Mouse (Mus musculus): ENCODE data around the gene Col7a1. TPM values are rescaled to one million over a fixed set of nuclear protein-coding genes. Genes with fewer than 3 reads are reported as not detected.

Col7a1 gene
- polyA plus RNA-seq, 1 experiment from 2014 or later = 2.2 TPM

- Histone ChIP-seq H3K9me3 (no peaks in the 10 kb centered on the region), H3K36me3 (replicated peaks) (peaks cover 4% of the 10 kb centered on the region; the same call in 1 of the 2 replicates), H3K27ac (no peak overlapping the region), H3K4me1 (no peaks in the 10 kb centered on the region; the same call in 1 of the 2 replicates), H3K9ac (no peak overlapping the region), H3K27me3 (no peaks in the 10 kb centered on the region), H3K4me2 (no peak overlapping the region), H3K4me3 (replicated peaks) (no peak overlapping the region)
- 82% methylated on average over 9 of the region's 9 CpGs for WGBS
- ATAC-seq (ENCODE audit: low FRiP score) = no peak
Measured at GRCm38 (mm10) chr9:109008081-109008480, 54.7 kb downstream of the Col7a1 start.

- 76% methylated on average over 9 of the region's 10 CpGs for WGBS
- H3K9me3 ChIP-seq = no peaks in the 10 kb centered on the region
- peaks cover 4% of the 10 kb centered on the region; the same call in 1 of the 2 replicates for H3K36me3 ChIP-seq (replicated peaks)
- H3K27ac ChIP-seq = no peak overlapping the region
- no peak for ATAC-seq (ENCODE audit: low FRiP score)
- H3K27me3 ChIP-seq = no peaks in the 10 kb centered on the region
- H3K4me2 ChIP-seq = no peak overlapping the region
- no peak overlapping the region for H3K9ac ChIP-seq
- H3K4me1 ChIP-seq = no peaks in the 10 kb centered on the region; the same call in 1 of the 2 replicates
- no peak overlapping the region for H3K4me3 ChIP-seq (replicated peaks)
Measured at GRCm38 (mm10) chr9:109008994-109009635, 55.7 kb downstream of the Col7a1 start.

- H3K27ac ChIP-seq = no peak overlapping the region
- no peak overlapping the region for H3K9ac ChIP-seq
- peaks cover 4% of the 10 kb centered on the region; the same call in 1 of the 2 replicates for H3K36me3 ChIP-seq (replicated peaks)
- no peak overlapping the region for H3K4me2 ChIP-seq
- WGBS = 71% methylated on average over 17 of the region's 17 CpGs
- H3K4me1 ChIP-seq = no peaks in the 10 kb centered on the region; the same call in 1 of the 2 replicates
- H3K4me3 ChIP-seq (replicated peaks) = no peak overlapping the region
- no peaks in the 10 kb centered on the region for H3K27me3 ChIP-seq
- ATAC-seq (ENCODE audit: low FRiP score) = no peak
- no peaks in the 10 kb centered on the region for H3K9me3 ChIP-seq
Measured at GRCm38 (mm10) chr9:109009636-109010315, 56.4 kb downstream of the Col7a1 start.

GRCm38 (mm10) chr9:109010316-109010690, 56.9 kb downstream of the Col7a1 start:
- no peak for ATAC-seq (ENCODE audit: low FRiP score)
- 0 out of 2 replicates have a peak, but pooled peaks cover 4% of the 10 kb centered on the region for H3K36me3 ChIP-seq (replicated peaks)
- H3K4me3 ChIP-seq (replicated peaks) = no peak overlapping the region
- H3K9ac ChIP-seq = no peak overlapping the region
- no peaks in the 10 kb centered on the region for H3K9me3 ChIP-seq
- no peak overlapping the region for H3K27ac ChIP-seq
- 89% methylated on average over 14 of the region's 14 CpGs for WGBS
- H3K4me1 ChIP-seq = no peaks in the 10 kb centered on the region; the same call in 1 of the 2 replicates
- H3K27me3 ChIP-seq = no peaks in the 10 kb centered on the region
- no peak overlapping the region for H3K4me2 ChIP-seq

GRCm38 (mm10) chr9:109015397-109015796, 62.0 kb downstream of the Col7a1 start:
- no peak overlapping the region for H3K27ac ChIP-seq
- H3K9ac ChIP-seq = no peak overlapping the region
- H3K9me3 ChIP-seq = no peaks in the 10 kb centered on the region
- no peak overlapping the region for H3K4me3 ChIP-seq (replicated peaks)
- H3K27me3 ChIP-seq = no peaks in the 10 kb centered on the region
- H3K36me3 ChIP-seq (replicated peaks) = no peaks in the 10 kb centered on the region
- no peak for ATAC-seq (ENCODE audit: low FRiP score)
- H3K4me1 ChIP-seq = no peaks in the 10 kb centered on the region
- WGBS = 85% methylated on average over 8 of the region's 8 CpGs
- no peak overlapping the region for H3K4me2 ChIP-seq

- Histone ChIP-seq H3K27ac (no peak overlapping the region), H3K4me2 (no peak overlapping the region), H3K36me3 (replicated peaks) (no peaks in the 10 kb centered on the region), H3K4me1 (no peaks in the 10 kb centered on the region), H3K9ac (no peak overlapping the region), H3K4me3 (replicated peaks) (no peak overlapping the region), H3K27me3 (no peaks in the 10 kb centered on the region), H3K9me3 (no peaks in the 10 kb centered on the region)
- WGBS = 78% methylated on average over 11 of the region's 11 CpGs
- no peak for ATAC-seq (ENCODE audit: low FRiP score)
Measured at GRCm38 (mm10) chr9:109016973-109017604, 63.7 kb downstream of the Col7a1 start.

GRCm38 (mm10) chr9:109021428-109021827, 68.0 kb downstream of the Col7a1 start:
- Histone ChIP-seq H3K4me3 (replicated peaks) (no peak overlapping the region), H3K4me2 (no peak overlapping the region), H3K9me3 (no peaks in the 10 kb centered on the region), H3K27me3 (no peaks in the 10 kb centered on the region), H3K4me1 (no peaks in the 10 kb centered on the region), H3K36me3 (replicated peaks) (0 out of 2 replicates have a peak, but pooled peaks cover 4% of the 10 kb centered on the region), H3K9ac (no peak overlapping the region), H3K27ac (no peak overlapping the region)
- ATAC-seq (ENCODE audit: low FRiP score) = no peak
- WGBS = 91% methylated on average over 4 of the region's 4 CpGs

- no peak overlapping the region for H3K4me3 ChIP-seq (replicated peaks)
- no peak for ATAC-seq (ENCODE audit: low FRiP score)
- H3K9ac ChIP-seq = no peak overlapping the region
- no peaks in the 10 kb centered on the region for H3K4me1 ChIP-seq
- H3K36me3 ChIP-seq (replicated peaks) = 0 out of 2 replicates have a peak, but pooled peaks cover 4% of the 10 kb centered on the region
- H3K4me2 ChIP-seq = no peak overlapping the region
- no peaks in the 10 kb centered on the region for H3K27me3 ChIP-seq
- H3K27ac ChIP-seq = no peak overlapping the region
- 92% methylated on average over 17 of the region's 17 CpGs for WGBS
- H3K9me3 ChIP-seq = no peaks in the 10 kb centered on the region
Measured at GRCm38 (mm10) chr9:109022866-109023685, 69.7 kb downstream of the Col7a1 start.

- no peaks in the 10 kb centered on the region for H3K4me1 ChIP-seq
- H3K27me3 ChIP-seq = no peaks in the 10 kb centered on the region
- no peak overlapping the region for H3K27ac ChIP-seq
- 0 out of 2 replicates have a peak, but pooled peaks cover 4% of the 10 kb centered on the region for H3K36me3 ChIP-seq (replicated peaks)
- H3K9ac ChIP-seq = no peak overlapping the region
- no peak overlapping the region for H3K4me3 ChIP-seq (replicated peaks)
- 84% methylated on average over 8 of the region's 8 CpGs for WGBS
- ATAC-seq (ENCODE audit: low FRiP score) = no peak
- no peak overlapping the region for H3K4me2 ChIP-seq
- no peaks in the 10 kb centered on the region for H3K9me3 ChIP-seq
Measured at GRCm38 (mm10) chr9:109027521-109027920, 74.1 kb downstream of the Col7a1 start.

GRCm38 (mm10) chr9:109028421-109028820, 75.0 kb downstream of the Col7a1 start:
- H3K27me3 ChIP-seq = no peaks in the 10 kb centered on the region
- 0 out of 2 replicates have a peak, but pooled peaks cover 4% of the 10 kb centered on the region for H3K36me3 ChIP-seq (replicated peaks)
- H3K4me3 ChIP-seq (replicated peaks) = no peak overlapping the region
- WGBS = 87% methylated on average over 3 of the region's 3 CpGs
- H3K4me1 ChIP-seq = no peaks in the 10 kb centered on the region
- no peaks in the 10 kb centered on the region for H3K9me3 ChIP-seq
- no peak overlapping the region for H3K9ac ChIP-seq
- H3K27ac ChIP-seq = no peak overlapping the region
- ATAC-seq (ENCODE audit: low FRiP score) = no peak
- no peak overlapping the region for H3K4me2 ChIP-seq

GRCm38 (mm10) chr9:109028919-109029318, 75.5 kb downstream of the Col7a1 start:
- Histone ChIP-seq H3K36me3 (replicated peaks) (0 out of 2 replicates have a peak, but pooled peaks cover 4% of the 10 kb centered on the region), H3K4me3 (replicated peaks) (no peak overlapping the region), H3K27ac (no peak overlapping the region), H3K27me3 (no peaks in the 10 kb centered on the region), H3K9ac (no peak overlapping the region), H3K4me2 (no peak overlapping the region), H3K4me1 (no peaks in the 10 kb centered on the region), H3K9me3 (no peaks in the 10 kb centered on the region)
- 80% methylated on average over 5 of the region's 5 CpGs for WGBS
- no peak for ATAC-seq (ENCODE audit: low FRiP score)

- Histone ChIP-seq H3K9ac (no peak overlapping the region), H3K27me3 (no peaks in the 10 kb centered on the region), H3K27ac (no peak overlapping the region), H3K9me3 (no peaks in the 10 kb centered on the region), H3K4me3 (replicated peaks) (no peak overlapping the region), H3K36me3 (replicated peaks) (no peaks in the 10 kb centered on the region), H3K4me1 (no peaks in the 10 kb centered on the region), H3K4me2 (no peak overlapping the region)
- no peak for ATAC-seq (ENCODE audit: low FRiP score)
- WGBS = 76% methylated on average over 3 of the region's 3 CpGs
Measured at GRCm38 (mm10) chr9:109030312-109030711, 76.9 kb downstream of the Col7a1 start.
